9 mouse cellular contexts compared by ENCODE assay signal in the genomic region with DNA sequence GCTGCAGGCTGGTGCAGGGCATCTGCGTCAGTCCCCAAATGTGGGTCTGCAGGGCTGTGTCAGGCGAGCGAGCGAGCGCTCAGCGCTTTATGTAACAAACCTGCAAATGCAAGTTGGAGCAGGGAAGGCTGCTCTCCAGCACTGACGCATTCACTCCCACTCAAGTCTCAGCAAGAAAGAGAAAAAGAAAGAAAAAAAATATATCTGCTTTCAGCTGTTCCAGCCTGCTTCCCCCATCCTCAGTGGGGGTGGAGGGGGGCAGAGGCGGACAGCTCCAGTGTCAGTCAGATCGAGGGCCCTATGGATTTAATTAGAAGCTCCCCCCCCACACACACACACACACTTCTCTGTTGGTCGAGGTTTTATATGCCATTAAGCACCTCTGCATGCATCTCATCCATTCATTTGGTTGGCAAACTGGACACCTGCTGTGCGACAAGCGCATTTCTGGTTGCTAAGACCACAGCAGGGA. TPM values are rescaled to one million over a fixed set of nuclear protein-coding genes. Genes with fewer than 3 reads are reported as not detected.
A peak's percentile ranks its signal among the peaks of the same experiment; 100 is the strongest.
DNase-seq lines count a peak whose midpoint lies in the region; ATAC-seq and TF ChIP-seq lines count a peak whose summit lies in the region.
"Had no signal": no experiment of that assay in that cellular context is flagged by ENCODE, and none has a peak within 500 bp of the region (broad histone marks: within the 10 kb centered on the region; RNA-seq: fewer than 3 reads in every experiment).

No protein-coding gene starts in this region.

- H3K4me3 ChIP-seq in kidney, embryonic 16.5 days (ENCODE audit: low read length) = no peak overlapping the region
- H3K4me3 ChIP-seq in forebrain, embryonic 14.5 days (ENCODE audit: low read depth, low read length) = no peak overlapping the region
- peak overlapping the region; percentile 96 for H3K4me3 ChIP-seq in left cerebral cortex, adult 2 months

- no peak overlapping the region for H3K9ac ChIP-seq in kidney, embryonic 16.5 days (replicated peaks; ENCODE audit: low read length)
- H3K9ac ChIP-seq in forebrain, embryonic 14.5 days (ENCODE audit: low read length) = 0 out of 2 replicates have a peak overlapping the region, but pooled peaks have one; percentile 6

- DNase-seq in kidney, adult 8-10 months = no peak
- DNase-seq in forebrain, embryonic 14.5 days (ENCODE audit: low spot score) = peak; percentile 54
- DNase-seq in left cerebral cortex, adult 2 months (ENCODE audit: extremely low spot score in 1 of 2, low spot score in 2 of 2) = peak; percentile 72 to 77
- DNase-seq in right cerebral cortex, adult 2 months (ENCODE audit: low spot score in 2 of 2) = peak; percentile 77 to 83
- no peak for DNase-seq in gastrocnemius, postnatal 14 days
- no peak for DNase-seq in gastrocnemius, postnatal 25 days
- no peak for DNase-seq in Muller cell, postnatal 12 days (ENCODE audit: inconsistent ontology term)

- peaks cover 25% of the 10 kb centered on the region for H3K4me1 ChIP-seq in kidney, embryonic 16.5 days (ENCODE audit: insufficient read depth, low read length)
- peaks cover 27% of the 10 kb centered on the region for H3K4me1 ChIP-seq in forebrain, embryonic 14.5 days (ENCODE audit: control insufficient read depth, insufficient read depth, low read length)

- H3K36me3 ChIP-seq in kidney, embryonic 16.5 days (ENCODE audit: insufficient read depth, low read length) = no peaks in the 10 kb centered on the region
- H3K36me3 ChIP-seq in forebrain, embryonic 14.5 days (ENCODE audit: control insufficient read depth, insufficient read depth, low read length) = no peaks in the 10 kb centered on the region

- no peak for ATAC-seq in kidney, embryonic 16.5 days (ENCODE audit: low FRiP score, low TSS enrichment)
- ATAC-seq in forebrain, embryonic 14.5 days = peak; percentile 21; the same call in 1 of the 2 replicates

- peaks cover 26% of the 10 kb centered on the region; the same call in 1 of the 2 replicates for H3K27me3 ChIP-seq in kidney, embryonic 16.5 days (ENCODE audit: insufficient read depth, low read length)
- H3K27me3 ChIP-seq in forebrain, embryonic 14.5 days (replicated peaks; ENCODE audit: control insufficient read depth, insufficient read depth, low read length) = no peaks in the 10 kb centered on the region

- WGBS in kidney, embryonic 16.5 days = 34% methylated on average over 12 of the region's 12 CpGs
- WGBS in forebrain, embryonic 14.5 days = 6% methylated on average over 12 of the region's 12 CpGs

- intact Hi-C loops in left cerebral cortex, adult 2 months (cut with DNase I) = loop anchor here (2.0 kb wide), 1 partner anchor 39 kb away; no protein-coding TSS in a partner anchor
- intact Hi-C loops in gastrocnemius, postnatal 14 days (cut with DNase I; ENCODE audit: low total_unique reads) = no loop called here

- H3K27ac ChIP-seq in kidney, embryonic 16.5 days (ENCODE audit: low read length) = no peak overlapping the region
- no peak overlapping the region for H3K27ac ChIP-seq in forebrain, embryonic 14.5 days (ENCODE audit: low read depth, low read length)
- H3K27ac ChIP-seq in left cerebral cortex, adult 2 months = peak overlapping the region; percentile 99

- no peaks in the 10 kb centered on the region for H3K9me3 ChIP-seq in kidney, embryonic 16.5 days (ENCODE audit: low read length)
- no peaks in the 10 kb centered on the region for H3K9me3 ChIP-seq in forebrain, embryonic 14.5 days (replicated peaks; ENCODE audit: control insufficient read depth, low read length)

- no peak for TF ChIP-seq CTCF in left cerebral cortex, adult 2 months (IDR thresholded peaks at IDR 0.05)

- 0 out of 2 replicates have a peak overlapping the region, but pooled peaks have one; percentile 90 for H3K4me2 ChIP-seq in kidney, embryonic 16.5 days (replicated peaks; ENCODE audit: low read depth, low read length)
- peak overlapping the region; percentile 92 for H3K4me2 ChIP-seq in forebrain, embryonic 14.5 days (ENCODE audit: low read length)

RNA-seq across cellular contexts. Expression of gene Cx3cl1, which starts 1.9 kb away (rescaled TPM):
- 12.8 and 14.0 TPM in 2 replicates for polyA plus RNA-seq in kidney, embryonic 16.5 days (2015; fragmentation: Nextera tagmentation; extraction: Ambion mirVana)
- 11.2 and 18.4 TPM in 2 replicates for polyA plus RNA-seq in forebrain, embryonic 14.5 days (2014; fragmentation: Nextera tagmentation; extraction: Ambion mirVana)
- 100 to 1,000 TPM; 658 to 661 TPM for total RNA-seq in left cerebral cortex, adult 2 months (2021)
- total RNA-seq in gastrocnemius, postnatal 14 days (2021) = under 1 TPM; 0.82 to 0.96 TPM
- 1 to 10 TPM in 1 of 2 experiments, under 1 TPM in 1; 0.82 to 1.4 TPM for total RNA-seq in gastrocnemius, postnatal 25 days (2021)

RNA-seq across cellular contexts. Expression of gene Ccl22, which starts 28.3 kb away (rescaled TPM):
- polyA plus RNA-seq in kidney, embryonic 16.5 days (2015; fragmentation: Nextera tagmentation; extraction: Ambion mirVana) = not detected in 2 replicates
- not detected in 2 replicates for polyA plus RNA-seq in forebrain, embryonic 14.5 days (2014; fragmentation: Nextera tagmentation; extraction: Ambion mirVana)
- under 1 TPM in 1 of 2 experiments, not detected in 1; 0.14 TPM for total RNA-seq in left cerebral cortex, adult 2 months (2021)
- total RNA-seq in gastrocnemius, postnatal 14 days (2021) = not detected
- not detected for total RNA-seq in gastrocnemius, postnatal 25 days (2021)
- polyA plus RNA-seq: intestine, embryonic 14.5 days had no signal

RNA-seq across cellular contexts. Expression of gene Ccl17, which starts 36.5 kb away (rescaled TPM):
- polyA plus RNA-seq in kidney, embryonic 16.5 days (2015; fragmentation: Nextera tagmentation; extraction: Ambion mirVana) = 0.57 TPM in 1 of 2 replicates, not detected in the other
- polyA plus RNA-seq in forebrain, embryonic 14.5 days (2014; fragmentation: Nextera tagmentation; extraction: Ambion mirVana) = 0.63 TPM in 1 of 2 replicates, not detected in the other
- total RNA-seq in left cerebral cortex, adult 2 months (2021) = 1 to 10 TPM; 4.6 to 7.9 TPM
- not detected for total RNA-seq in gastrocnemius, postnatal 14 days (2021)
- not detected for total RNA-seq in gastrocnemius, postnatal 25 days (2021)
- polyA plus RNA-seq: intestine, embryonic 14.5 days had no signal

Comparison
In these comparisons a context has a peak if more than half of its experiments do, and no peak if none do; other contexts are left out.
1. DNase-seq: peak in forebrain, embryonic 14.5 days (single experiment), left cerebral cortex, adult 2 months (2 of 2) and right cerebral cortex, adult 2 months (2 of 2); none in kidney, adult 8-10 months (0 of 2), gastrocnemius, postnatal 14 days (single experiment), gastrocnemius, postnatal 25 days (single experiment) and Muller cell, postnatal 12 days (single experiment).
2. RNA of gene Cx3cl1, which starts 1.9 kb away (total RNA-seq): 658 to 661 TPM in left cerebral cortex, adult 2 months; 0.82 to 1.4 TPM in gastrocnemius, postnatal 25 days and 0.82 to 0.96 TPM in gastrocnemius, postnatal 14 days; every median in the first group is over 100 times any median in the second.
3. RNA of gene Ccl17, which starts 36.5 kb away (total RNA-seq): 4.6 to 7.9 TPM in left cerebral cortex, adult 2 months; not detected in gastrocnemius, postnatal 25 days and not detected in gastrocnemius, postnatal 14 days; every median in the first group is over 4 times any median in the second.